Mouse (Mus musculus) forebrain, embryonic 11.5 days (tissue): ENCODE measurements around the gene Emilin2. TPM values are rescaled to one million over a fixed set of nuclear protein-coding genes. Genes with fewer than 3 reads are reported as not detected.
A peak's percentile ranks its signal among the peaks of the same experiment; 100 is the strongest.

Source experiments
- ATAC-seq: fragments of 200-750 bp; cut with Nextera tagmentation; replicated peaks from 2 replicates; pipeline ENCODE4 v1.8.0; 2017; ENCODE audit warnings: moderate TSS enrichment; ENCODE audit not compliant: low FRiP score
- DNase-seq: peaks from one replicate; pipeline ENCODE4 v3.0.0-alpha.2; 2017; ENCODE audit warnings: low spot score
- H3K27ac ChIP-seq: fragments of 300-500 bp; sonication (generic); 2 replicates; pipeline ENCODE4 v1.5.1; 2014; ENCODE audit warnings: low read depth, low read length
- H3K27me3 ChIP-seq: fragments of 300-500 bp; sonication (generic); 2 replicates; pipeline ENCODE4 v1.6.1; 2014; ENCODE audit warnings: mild to moderate bottlenecking, low read length, mixed read lengths; ENCODE audit not compliant: control insufficient read depth, insufficient read depth
- H3K36me3 ChIP-seq: fragments of 300-500 bp; sonication (generic); 2 replicates; pipeline ENCODE4 v1.6.1; 2014; ENCODE audit warnings: mild to moderate bottlenecking, low read length, moderate library complexity, mixed read lengths; ENCODE audit not compliant: control insufficient read depth, insufficient read depth
- H3K4me1 ChIP-seq: fragments of 300-500 bp; sonication (generic); replicated peaks from 2 replicates; pipeline ENCODE4 v1.6.1; 2014; ENCODE audit warnings: low read length, mixed read lengths; ENCODE audit not compliant: control insufficient read depth, insufficient read depth
- H3K4me2 ChIP-seq: fragments of 300-500 bp; sonication (generic); 2 replicates; pipeline ENCODE4 v1.6.1; 2014; ENCODE audit warnings: low read depth, mild to moderate bottlenecking, low read length, moderate library complexity, mixed read lengths; ENCODE audit not compliant: severe bottlenecking
- H3K4me3 ChIP-seq: fragments of 300-500 bp; sonication (generic); 2 replicates; pipeline ENCODE4 v1.5.1; 2014; ENCODE audit warnings: low read depth, low read length
- H3K9ac ChIP-seq: fragments of 300-500 bp; sonication (generic); 2 replicates; pipeline ENCODE4 v1.6.1; 2014; ENCODE audit warnings: low read length
- H3K9me3 ChIP-seq: fragments of 300-500 bp; sonication (generic); 2 replicates; pipeline ENCODE4 v1.6.1; 2016; ENCODE audit warnings: low read length, mixed read lengths; ENCODE audit not compliant: control insufficient read depth
- WGBS: fragments of 180-500 bp; shearing (Covaris S2); extraction: QIAGEN DNeasy Blood & Tissue Kit; methylation state at CpG from one replicate; pipeline ENCODE4 v1.1.7; 2014; 5-methylcytosine and 5-hydroxymethylcytosine counted together
- polyA plus RNA-seq: library from polyadenylated mRNA; unstranded; fragments of >200 nt; fragmentation: Nextera tagmentation; extraction: Ambion mirVana; gene quantifications from 2 replicates; pipeline ENCODE4 v1.2.1, GENCODE M21; 2014

Gene Emilin2
- polyA plus RNA-seq, 1 experiment from 2014 or later, result 10.3 TPM

GRCm38 (mm10) chr17:71228651-71229050 lies 83.1 kb downstream of the Emilin2 start:
- Histone ChIP-seq H3K27me3 (no peaks in the 10 kb centered on the region), H3K4me1 (no peaks in the 10 kb centered on the region), H3K36me3 (no peaks in the 10 kb centered on the region; the same call in 1 of the 2 replicates), H3K4me2 (no peak overlapping the region), H3K9me3 (no peaks in the 10 kb centered on the region), H3K9ac (no peak overlapping the region), H3K4me3 (no peak overlapping the region), H3K27ac (no peak overlapping the region)
- 93% methylated on average over 7 of the region's 7 CpGs for WGBS
- DNase-seq (no peak), ATAC-seq (no peak)

DNA sequence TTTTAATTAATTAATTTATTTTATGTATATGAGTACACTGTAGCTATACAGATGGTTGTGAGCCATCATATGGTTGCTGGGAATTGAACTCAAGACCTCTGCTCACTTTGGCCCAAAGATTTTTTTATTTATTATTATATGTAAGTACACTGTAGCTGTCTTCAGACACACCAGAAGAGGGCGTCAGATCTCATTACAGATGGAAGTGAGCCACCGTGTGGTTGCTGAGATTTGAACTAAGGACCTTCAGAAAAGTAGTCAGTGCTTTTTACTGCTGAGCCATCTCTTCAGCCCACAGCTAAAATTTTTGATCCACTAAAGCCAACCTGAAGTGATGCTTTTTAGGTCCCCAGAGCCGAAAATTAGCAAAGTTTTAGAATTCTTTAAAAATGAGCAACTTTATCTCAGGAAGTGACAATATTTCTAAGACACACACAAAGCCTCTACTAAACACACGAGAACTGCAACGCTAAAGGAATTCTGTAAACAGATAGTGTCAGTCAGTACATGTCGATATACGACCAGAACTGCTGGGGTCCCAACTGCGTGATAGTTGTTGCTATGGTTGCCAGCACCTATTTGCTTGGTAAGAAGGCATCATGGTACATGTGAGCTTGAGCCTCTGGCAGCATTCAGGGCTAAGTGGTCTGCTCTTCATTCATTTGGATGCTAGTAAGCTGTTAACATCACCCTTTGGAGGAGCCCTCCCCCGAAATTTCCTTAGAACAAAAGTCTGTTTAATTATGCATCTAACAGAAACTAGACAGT lies 84.5 kb downstream of the Emilin2 start:
- 90% methylated on average over 9 of the region's 9 CpGs for WGBS

DNA sequence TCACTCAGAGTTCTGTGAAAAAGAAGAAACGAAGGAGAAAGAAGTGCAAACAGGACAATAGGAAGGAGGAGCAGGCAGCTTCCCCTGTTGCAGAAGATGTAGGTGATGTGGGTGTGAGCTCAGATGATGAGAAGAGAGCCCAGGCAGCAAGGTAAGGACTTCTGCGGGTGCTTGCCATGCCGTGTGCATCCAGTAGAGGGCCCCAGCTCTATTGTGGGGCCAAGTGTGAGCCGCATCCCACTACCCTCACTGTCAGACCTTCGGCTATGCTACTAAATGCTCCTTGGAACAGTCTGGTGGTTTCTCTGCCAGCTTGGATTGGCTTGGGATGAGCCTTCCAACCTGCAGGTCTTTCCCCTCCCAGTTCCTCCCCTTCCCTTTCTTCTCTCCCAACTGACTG lies 86.7 kb downstream of the Emilin2 start:
- Histone ChIP-seq H3K4me1 (no peaks in the 10 kb centered on the region), H3K9me3 (no peaks in the 10 kb centered on the region), H3K27me3 (no peaks in the 10 kb centered on the region), H3K36me3 (no peaks in the 10 kb centered on the region; the same call in 1 of the 2 replicates), H3K27ac (no peak overlapping the region), H3K4me2 (no peak overlapping the region), H3K4me3 (no peak overlapping the region), H3K9ac (no peak overlapping the region)
- ATAC-seq (no peak), DNase-seq (peak; percentile 58)
- 26% methylated on average over 5 of the region's 5 CpGs for WGBS

More for the DNA sequence above, 84.5 kb downstream of the Emilin2 start:
- Histone ChIP-seq H3K4me3 (no peak overlapping the region), H3K4me1 (no peaks in the 10 kb centered on the region), H3K27me3 (no peaks in the 10 kb centered on the region), H3K4me2 (no peak overlapping the region), H3K9me3 (no peaks in the 10 kb centered on the region), H3K9ac (no peak overlapping the region), H3K27ac (no peak overlapping the region), H3K36me3 (no peaks in the 10 kb centered on the region; the same call in 1 of the 2 replicates)
- no peak for DNase-seq
- ATAC-seq, result no peak

- no peaks in the 10 kb centered on the region for H3K27me3 ChIP-seq
- H3K9ac ChIP-seq, result no peak overlapping the region
- no peaks in the 10 kb centered on the region for H3K9me3 ChIP-seq
- no peak overlapping the region for H3K4me2 ChIP-seq
- H3K36me3 ChIP-seq, result no peaks in the 10 kb centered on the region; the same call in 1 of the 2 replicates
- no peak overlapping the region for H3K4me3 ChIP-seq
- no peak for DNase-seq
- ATAC-seq, result no peak
- H3K4me1 ChIP-seq, result no peaks in the 10 kb centered on the region
- WGBS, result 81% methylated on average over 2 of the region's 2 CpGs
- no peak overlapping the region for H3K27ac ChIP-seq
These were observed 87.3 kb downstream of the Emilin2 start for GRCm38 (mm10) chr17:71224521-71224920.

- no peak overlapping the region for H3K27ac ChIP-seq
- 89% methylated on average over 5 of the region's 5 CpGs for WGBS
- H3K4me1 ChIP-seq, result no peaks in the 10 kb centered on the region
- no peak overlapping the region for H3K9ac ChIP-seq
- no peak overlapping the region for H3K4me3 ChIP-seq
- H3K36me3 ChIP-seq, result no peaks in the 10 kb centered on the region; the same call in 1 of the 2 replicates
- H3K27me3 ChIP-seq, result no peaks in the 10 kb centered on the region
- ATAC-seq (no peak), DNase-seq (no peak)
- no peak overlapping the region for H3K4me2 ChIP-seq
- H3K9me3 ChIP-seq, result no peaks in the 10 kb centered on the region
These were observed 88.1 kb downstream of the Emilin2 start for GRCm38 (mm10) chr17:71223676-71224075.

DNA sequence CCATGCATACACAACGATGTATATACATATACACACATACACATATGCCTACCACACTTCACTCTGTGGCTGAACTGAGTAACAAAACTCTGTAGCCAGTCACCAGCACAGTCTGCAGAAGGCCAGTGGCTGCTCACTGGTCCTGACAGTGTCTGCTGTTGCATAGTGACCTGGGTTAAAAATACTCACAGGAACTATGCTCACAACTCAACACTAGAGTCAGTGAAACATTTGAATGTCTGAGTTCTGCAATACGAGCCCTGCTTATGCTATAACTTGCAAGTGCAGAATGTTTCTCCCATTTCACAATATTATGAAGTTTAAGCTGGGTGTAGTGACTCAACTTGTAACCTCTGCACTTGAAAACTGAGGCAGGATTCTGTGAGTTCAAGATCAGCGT lies 90.4 kb downstream of the Emilin2 start:
- Histone ChIP-seq H3K36me3 (no peaks in the 10 kb centered on the region; the same call in 1 of the 2 replicates), H3K4me3 (no peak overlapping the region), H3K4me1 (no peaks in the 10 kb centered on the region), H3K4me2 (no peak overlapping the region), H3K27me3 (no peaks in the 10 kb centered on the region), H3K27ac (no peak overlapping the region), H3K9ac (no peak overlapping the region), H3K9me3 (no peaks in the 10 kb centered on the region)
- DNase-seq (no peak), ATAC-seq (no peak)
- 90% methylated on average over 3 of the region's 3 CpGs for WGBS

DNA sequence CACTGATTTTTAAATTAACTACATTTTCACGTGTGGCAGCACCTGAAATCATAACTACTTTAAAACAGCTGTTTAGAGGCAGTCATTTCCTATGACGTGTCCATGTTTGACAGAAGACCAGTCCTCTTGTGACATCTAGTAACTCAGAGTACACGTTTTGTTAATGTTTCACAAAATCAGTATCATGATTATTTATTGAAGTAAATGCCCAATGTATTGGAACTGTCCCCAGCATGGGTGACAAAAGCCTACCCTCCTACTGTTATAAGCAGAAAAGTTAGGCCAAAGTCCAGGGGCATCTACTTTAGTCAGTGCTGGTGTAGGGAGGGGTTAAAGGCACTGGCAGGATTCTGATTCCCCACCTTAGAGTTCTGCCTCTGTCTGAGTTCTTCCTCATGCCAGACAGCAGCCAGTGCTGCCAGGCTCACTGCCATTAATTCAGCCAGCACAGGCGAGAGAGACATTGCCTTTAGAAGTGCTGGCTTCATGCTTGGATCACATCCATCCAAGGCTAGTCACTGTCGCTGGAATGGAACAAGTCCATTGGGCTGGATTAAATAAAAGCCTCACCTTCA lies 94.6 kb downstream of the Emilin2 start:
- no peak overlapping the region for H3K27ac ChIP-seq
- H3K4me2 ChIP-seq, result no peak overlapping the region
- no peaks in the 10 kb centered on the region for H3K4me1 ChIP-seq
- H3K4me3 ChIP-seq, result no peak overlapping the region
- WGBS, result 95% methylated on average over 5 of the region's 5 CpGs
- H3K9ac ChIP-seq, result no peak overlapping the region
- no peak for DNase-seq
- no peak for ATAC-seq
- H3K36me3 ChIP-seq, result no peaks in the 10 kb centered on the region; the same call in 1 of the 2 replicates
- H3K27me3 ChIP-seq, result no peaks in the 10 kb centered on the region
- no peaks in the 10 kb centered on the region for H3K9me3 ChIP-seq

DNA sequence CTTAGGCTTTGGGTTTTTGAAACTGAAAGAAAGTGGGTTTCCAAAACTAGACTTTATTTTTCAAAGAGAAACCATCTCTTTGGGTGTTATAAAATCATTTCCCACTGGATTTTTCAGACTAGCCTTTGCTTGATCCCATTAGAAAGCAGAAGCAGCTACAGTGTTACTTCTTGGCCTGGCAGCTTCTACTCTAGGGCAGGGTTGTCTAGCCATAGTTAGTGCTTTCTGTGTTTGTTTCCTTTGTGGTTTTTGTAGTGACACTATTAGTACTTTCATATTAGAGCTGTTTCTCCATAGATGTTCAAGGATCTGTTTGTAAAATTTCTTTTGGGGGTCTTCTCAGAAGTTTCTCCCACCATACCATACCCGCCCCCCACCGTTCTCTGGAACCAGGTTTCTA lies 95.5 kb downstream of the Emilin2 start:
- ATAC-seq (no peak), DNase-seq (no peak)
- Histone ChIP-seq H3K36me3 (no peaks in the 10 kb centered on the region; the same call in 1 of the 2 replicates), H3K4me1 (no peaks in the 10 kb centered on the region), H3K4me2 (no peak overlapping the region), H3K4me3 (no peak overlapping the region), H3K27me3 (no peaks in the 10 kb centered on the region), H3K9me3 (no peaks in the 10 kb centered on the region), H3K9ac (no peak overlapping the region), H3K27ac (no peak overlapping the region)
- WGBS, result 91% methylated on average over 2 of the region's 2 CpGs
